Mouse (Mus musculus) liver, embryonic 12.5 days (tissue): ENCODE measurements around the gene 3100002H09Rik. TPM values are rescaled to one million over a fixed set of nuclear protein-coding genes. Genes with fewer than 3 reads are reported as not detected.

Experiments used
- ATAC-seq: fragments of 200-750 bp; cut with Nextera tagmentation; 2 replicates; pipeline ENCODE4 v1.8.0; 2017; ENCODE audit warnings: moderate number of reproducible peaks, mild to moderate bottlenecking, moderate library complexity
- H3K27ac ChIP-seq: fragments of 300-500 bp; sonication (generic); 2 replicates; pipeline ENCODE4 v1.5.1; 2016; ENCODE audit warnings: mild to moderate bottlenecking
- H3K27me3 ChIP-seq: fragments of 300-500 bp; sonication (generic); replicated peaks from 2 replicates; pipeline ENCODE4 v1.6.1; 2016; ENCODE audit warnings: mild to moderate bottlenecking, moderate library complexity
- H3K36me3 ChIP-seq: fragments of 300-500 bp; sonication (generic); 2 replicates; pipeline ENCODE4 v1.6.1; 2016; ENCODE audit warnings: mild to moderate bottlenecking, moderate library complexity
- H3K4me1 ChIP-seq: fragments of 300-500 bp; sonication (generic); 2 replicates; pipeline ENCODE4 v1.6.1; 2016
- H3K4me2 ChIP-seq: fragments of 300-500 bp; sonication (generic); 2 replicates; pipeline ENCODE4 v1.6.1; 2016; ENCODE audit warnings: mild to moderate bottlenecking, moderate library complexity
- H3K4me3 ChIP-seq: fragments of 300-500 bp; sonication (generic); 2 replicates; pipeline ENCODE4 v1.5.1; 2016; ENCODE audit warnings: mild to moderate bottlenecking, moderate library complexity
- H3K9ac ChIP-seq: fragments of 300-500 bp; sonication (generic); 2 replicates; pipeline ENCODE4 v1.6.1; 2016; ENCODE audit warnings: mild to moderate bottlenecking, moderate library complexity
- H3K9me3 ChIP-seq: fragments of 300-500 bp; sonication (generic); replicated peaks from 2 replicates; pipeline ENCODE4 v1.6.1; 2016; ENCODE audit warnings: mild to moderate bottlenecking, moderate library complexity
- WGBS: fragments of 180-500 bp; shearing (Covaris S2); methylation state at CpG from one replicate; pipeline ENCODE4 v1.1.7; 2016; ENCODE audit not compliant: insufficient replicate concordance; 5-methylcytosine and 5-hydroxymethylcytosine counted together
- polyA plus RNA-seq: library from polyadenylated mRNA; unstranded; fragments of >200 nt; fragmentation: Nextera tagmentation; extraction: Ambion mirVana; gene quantifications from 2 replicates; pipeline ENCODE4 v1.2.1, GENCODE M21; 2016

The 3100002H09Rik gene
- polyA plus RNA-seq, 1 experiment from 2014 or later: not detected

DNA sequence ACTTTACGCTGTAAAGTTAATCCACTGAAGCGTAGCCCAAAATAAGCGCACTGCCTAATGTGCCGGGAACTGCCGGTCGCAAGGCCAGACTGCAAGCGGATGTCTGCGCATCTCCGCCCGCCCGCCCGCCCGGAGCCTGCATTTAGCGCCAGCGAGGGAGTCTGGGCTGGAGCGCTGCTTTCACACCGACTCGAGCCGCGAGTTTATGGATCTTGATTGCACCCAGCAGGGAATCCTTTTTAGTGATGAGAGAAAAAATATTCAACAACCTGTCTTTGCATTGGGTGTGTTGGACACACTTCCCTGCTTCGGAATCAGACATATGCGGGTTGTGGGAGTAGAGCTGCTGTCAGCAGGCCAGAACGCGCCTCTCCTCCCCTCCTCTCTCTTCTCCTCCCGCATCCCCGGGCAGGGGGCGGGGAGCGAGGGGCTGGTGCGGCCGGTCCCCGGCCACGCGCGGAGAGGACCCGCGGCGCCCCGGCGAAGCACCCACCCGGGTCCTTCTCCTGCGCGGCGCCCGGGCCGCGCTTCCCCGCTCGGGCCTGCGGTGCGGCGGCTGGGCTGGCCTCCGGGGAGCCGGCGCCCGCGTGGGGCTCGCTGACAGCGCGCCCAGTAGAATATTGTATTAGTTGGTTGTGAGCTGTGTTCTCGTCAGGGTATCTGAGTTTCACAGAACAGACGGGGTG, 35.2 kb downstream of the 3100002H09Rik start:
- Histone ChIP-seq H3K4me1 (no peaks in the 10 kb centered on the region), H3K4me2 (peak overlapping the region; percentile 61), H3K4me3 (peak overlapping the region; percentile 40), H3K9me3 (no peaks in the 10 kb centered on the region), H3K36me3 (no peaks in the 10 kb centered on the region), H3K9ac (no peak overlapping the region), H3K27me3 (peaks cover 94% of the 10 kb centered on the region), H3K27ac (no peak overlapping the region)
- no peak for ATAC-seq
- WGBS: 2% methylated on average over 61 of the region's 61 CpGs

DNA sequence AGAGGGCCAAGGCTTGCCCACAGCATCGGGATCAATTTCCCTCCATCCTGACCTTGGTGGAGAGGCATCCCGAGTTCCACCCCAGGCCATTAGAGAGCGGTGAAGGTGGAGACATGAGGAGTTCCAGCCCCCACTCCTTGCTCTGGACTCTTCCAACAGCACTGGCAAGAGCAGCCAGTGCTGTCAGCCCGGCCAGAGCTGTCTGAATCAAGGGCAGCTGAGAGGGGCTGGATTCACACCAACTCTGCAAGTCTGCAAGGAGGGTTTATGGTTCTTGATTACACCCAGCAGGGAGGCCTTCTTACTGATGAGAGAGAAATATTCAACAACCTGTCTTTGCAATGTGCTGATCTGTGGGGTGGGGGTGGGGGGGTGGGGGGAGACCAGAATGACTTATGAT, 37.0 kb downstream of the 3100002H09Rik start:
- Histone ChIP-seq H3K27me3 (peaks cover 96% of the 10 kb centered on the region), H3K9ac (no peak overlapping the region), H3K4me1 (no peaks in the 10 kb centered on the region), H3K9me3 (no peaks in the 10 kb centered on the region), H3K4me3 (no peak overlapping the region), H3K4me2 (no peak overlapping the region), H3K36me3 (no peaks in the 10 kb centered on the region), H3K27ac (no peak overlapping the region)
- no peak for ATAC-seq
- 37% methylated on average over 4 of the region's 4 CpGs for WGBS

DNA sequence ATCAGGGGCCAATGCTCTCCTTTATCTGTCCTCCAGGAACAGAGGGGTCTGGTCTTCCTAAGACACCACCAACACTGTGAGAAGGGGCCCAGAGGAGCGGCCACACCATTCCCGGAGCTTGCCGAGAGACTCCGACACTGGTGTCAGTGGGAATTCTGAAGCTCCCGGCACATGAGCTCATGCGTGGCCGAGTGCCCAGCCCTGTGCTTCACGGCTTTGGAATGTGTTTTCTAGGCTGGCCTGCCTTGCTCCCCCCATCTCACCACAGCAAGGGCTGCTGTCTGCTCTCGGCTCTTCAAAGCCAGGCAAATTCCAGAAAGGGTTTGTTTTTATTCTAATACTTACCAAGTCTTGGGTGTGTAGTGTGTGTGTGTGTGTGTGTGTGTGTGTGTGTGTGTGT, 39.6 kb downstream of the 3100002H09Rik start:
- Histone ChIP-seq H3K4me1 (no peaks in the 10 kb centered on the region), H3K36me3 (no peaks in the 10 kb centered on the region), H3K27me3 (peaks cover 91% of the 10 kb centered on the region), H3K9me3 (no peaks in the 10 kb centered on the region), H3K4me3 (no peak overlapping the region), H3K4me2 (no peak overlapping the region), H3K27ac (no peak overlapping the region), H3K9ac (no peak overlapping the region)
- WGBS: 69% methylated on average over 9 of the region's 9 CpGs
- no peak for ATAC-seq

DNA sequence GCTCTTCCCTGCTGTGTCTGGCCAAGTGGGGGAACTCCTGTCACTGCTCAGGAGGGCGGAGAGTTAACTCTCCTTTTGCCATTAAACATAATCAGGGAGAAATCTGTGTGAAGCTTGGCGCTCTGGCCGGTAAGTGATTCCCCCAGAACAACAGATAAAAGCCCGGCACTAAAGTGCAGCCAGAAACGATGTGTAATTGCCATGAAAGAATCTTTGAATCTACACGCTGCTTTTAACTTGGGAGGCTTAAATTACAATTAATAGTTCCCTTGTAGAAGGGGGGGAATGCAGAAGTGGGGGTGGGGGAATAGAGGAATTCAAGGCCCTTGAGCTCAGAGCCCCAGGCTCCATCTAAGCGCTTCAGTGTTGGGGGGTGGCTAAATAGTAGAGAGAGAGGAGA, 40.9 kb downstream of the 3100002H09Rik start:
- Histone ChIP-seq H3K27ac (no peak overlapping the region), H3K4me1 (no peaks in the 10 kb centered on the region), H3K9me3 (no peaks in the 10 kb centered on the region), H3K4me2 (no peak overlapping the region), H3K27me3 (peaks cover 80% of the 10 kb centered on the region), H3K9ac (no peak overlapping the region), H3K36me3 (no peaks in the 10 kb centered on the region), H3K4me3 (no peak overlapping the region)
- 38% methylated on average over 7 of the region's 7 CpGs for WGBS
- no peak for ATAC-seq

DNA sequence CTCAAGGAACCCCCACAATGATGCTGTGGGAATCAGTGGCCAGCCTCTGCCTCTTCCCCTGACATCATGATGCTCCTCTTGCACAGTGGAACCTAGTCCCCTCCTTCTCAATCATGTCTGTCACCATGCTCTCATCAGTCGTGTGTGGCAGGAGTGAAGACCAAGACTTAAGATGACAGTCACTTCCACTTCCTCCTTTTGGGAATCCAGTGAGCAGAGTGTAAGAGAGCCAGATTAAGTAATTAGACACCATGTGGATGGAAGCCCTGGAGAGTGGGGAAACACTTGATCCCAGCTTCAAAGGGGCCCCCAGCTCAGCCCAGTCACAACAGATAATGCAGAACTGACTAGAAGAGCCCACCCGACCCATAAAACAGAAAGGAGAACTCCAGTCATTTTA, 47.2 kb downstream of the 3100002H09Rik start:
- Histone ChIP-seq H3K4me2 (no peak overlapping the region), H3K27ac (no peak overlapping the region), H3K36me3 (no peaks in the 10 kb centered on the region), H3K9ac (no peak overlapping the region), H3K4me1 (no peaks in the 10 kb centered on the region), H3K9me3 (no peaks in the 10 kb centered on the region), H3K27me3 (peaks cover 35% of the 10 kb centered on the region), H3K4me3 (no peak overlapping the region)
- no peak for ATAC-seq
- WGBS: 26% methylated on average over 2 of the region's 2 CpGs

DNA sequence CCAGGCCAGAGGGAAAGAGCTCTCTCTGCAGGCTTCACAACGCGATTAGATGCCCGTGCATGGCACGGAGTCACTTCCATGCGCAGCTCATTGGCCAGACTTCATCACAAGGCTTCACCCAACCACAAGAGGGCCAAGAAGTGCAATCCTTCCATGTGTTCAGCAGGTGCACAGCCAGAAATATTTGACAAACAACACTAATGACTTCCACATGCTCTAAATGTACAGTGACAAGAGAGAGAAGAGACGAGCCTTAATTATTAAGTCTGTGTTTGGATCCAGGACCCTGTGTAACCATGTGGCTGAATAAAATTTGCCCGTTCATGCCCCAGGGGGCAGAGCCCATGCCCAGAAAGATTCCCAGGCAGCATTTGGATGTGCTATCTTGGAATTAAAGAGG, 47.9 kb downstream of the 3100002H09Rik start:
- Histone ChIP-seq H3K27ac (no peak overlapping the region), H3K9ac (no peak overlapping the region), H3K4me1 (no peaks in the 10 kb centered on the region), H3K36me3 (no peaks in the 10 kb centered on the region), H3K9me3 (no peaks in the 10 kb centered on the region), H3K4me2 (no peak overlapping the region), H3K4me3 (no peak overlapping the region), H3K27me3 (peaks cover 29% of the 10 kb centered on the region)
- no peak for ATAC-seq
- 59% methylated on average over 7 of the region's 7 CpGs for WGBS

Other genes starting within 250 kb of the 3100002H09Rik start
- 0.02 and 0.22 TPM in 2 replicates for gene Pou3f1, start 46.0 kb upstream of the 3100002H09Rik start, polyA plus RNA-seq
- 51.4 and 51.5 TPM in 2 replicates for gene Utp11, start 82.8 kb upstream of the 3100002H09Rik start, polyA plus RNA-seq
- 3.5 and 3.7 TPM in 2 replicates for gene Fhl3, start 89.9 kb upstream of the 3100002H09Rik start, polyA plus RNA-seq
- gene Sf3a3, start 104.0 kb upstream of the 3100002H09Rik start, polyA plus RNA-seq: 116 and 121 TPM in 2 replicates
- 49.7 and 50.3 TPM in 2 replicates for gene Inpp5b, start 131.0 kb upstream of the 3100002H09Rik start, polyA plus RNA-seq
- gene Mtf1, start 191.3 kb upstream of the 3100002H09Rik start, polyA plus RNA-seq: 16.3 and 16.6 TPM in 2 replicates
- 39.6 and 43.1 TPM in 2 replicates for gene Yrdc, start 239.9 kb upstream of the 3100002H09Rik start, polyA plus RNA-seq
- 22.9 and 25.0 TPM in 2 replicates for gene 1110065P20Rik, start 240.4 kb upstream of the 3100002H09Rik start, polyA plus RNA-seq